Mouse (Mus musculus): ENCODE measurements around the gene Gipr. TPM values are rescaled to one million over a fixed set of nuclear protein-coding genes. Genes with fewer than 3 reads are reported as not detected.

Gipr gene
- total and polyA plus RNA-seq, 2 experiments from 2014 or later: 0.85 to 2.0 TPM

- no peaks in the 10 kb centered on the region for H3K27me3 ChIP-seq (ENCODE audit: insufficient read depth, low read length)
- H3K27ac ChIP-seq: peak overlapping the region; percentile 86
- peak overlapping the region; percentile 64 for H3K4me2 ChIP-seq (ENCODE audit: low read depth, low read length)
- TF ChIP-seq CTCF (IDR thresholded peaks at IDR 0.05; ENCODE audit: low read depth): peak; percentile 30; the same call in 1 of the 2 replicates
- DNase-seq (ENCODE audit: low spot score) (peak; percentile 41), ATAC-seq (no peak)
- WGBS: 28% methylated on average over 4 of the region's 4 CpGs
- H3K4me3 ChIP-seq (ENCODE audit: low read length): peak overlapping the region; percentile 40
- no peaks in the 10 kb centered on the region; the same call in 1 of the 2 replicates for H3K4me1 ChIP-seq (ENCODE audit: insufficient read depth, low read length)
- H3K36me3 ChIP-seq (ENCODE audit: insufficient read depth, low read length): no peaks in the 10 kb centered on the region
- peak overlapping the region; percentile 44 for H3K9ac ChIP-seq (replicated peaks; ENCODE audit: low read length)
- no peaks in the 10 kb centered on the region for H3K9me3 ChIP-seq (ENCODE audit: low read length)
These were observed 35.3 kb downstream of the Gipr start for GRCm38 (mm10) chr7:19130657-19131056.

- no peak for TF ChIP-seq CTCF (IDR thresholded peaks at IDR 0.05; ENCODE audit: low read depth)
- DNase-seq (ENCODE audit: low spot score): no peak
- Histone ChIP-seq H3K4me2 (ENCODE audit: low read depth, low read length) (no peak overlapping the region), H3K27me3 (ENCODE audit: insufficient read depth, low read length) (no peaks in the 10 kb centered on the region), H3K4me1 (ENCODE audit: insufficient read depth, low read length) (no peaks in the 10 kb centered on the region; the same call in 1 of the 2 replicates), H3K36me3 (ENCODE audit: insufficient read depth, low read length) (no peaks in the 10 kb centered on the region), H3K27ac (no peak overlapping the region), H3K9ac (replicated peaks; ENCODE audit: low read length) (no peak overlapping the region), H3K4me3 (ENCODE audit: low read length) (no peak overlapping the region), H3K9me3 (ENCODE audit: low read length) (no peaks in the 10 kb centered on the region)
- 93% methylated on average over 5 of the region's 5 CpGs for WGBS
- no peak for ATAC-seq
These were observed 36.5 kb downstream of the Gipr start for GRCm38 (mm10) chr7:19129396-19129795.

- Histone ChIP-seq H3K4me3 (ENCODE audit: low read length) (no peak overlapping the region), H3K9ac (replicated peaks; ENCODE audit: low read length) (no peak overlapping the region), H3K27me3 (ENCODE audit: insufficient read depth, low read length) (no peaks in the 10 kb centered on the region), H3K4me1 (ENCODE audit: insufficient read depth, low read length) (no peaks in the 10 kb centered on the region; the same call in 1 of the 2 replicates), H3K36me3 (ENCODE audit: insufficient read depth, low read length) (no peaks in the 10 kb centered on the region), H3K27ac (no peak overlapping the region), H3K9me3 (ENCODE audit: low read length) (no peaks in the 10 kb centered on the region), H3K4me2 (ENCODE audit: low read depth, low read length) (no peak overlapping the region)
- WGBS: 83% methylated on average over 5 of the region's 5 CpGs
- no peak for TF ChIP-seq CTCF (IDR thresholded peaks at IDR 0.05; ENCODE audit: low read depth)
- DNase-seq (ENCODE audit: low spot score) (no peak), ATAC-seq (no peak)
These were observed 38.2 kb downstream of the Gipr start for GRCm38 (mm10) chr7:19127744-19128143.

- Histone ChIP-seq H3K27me3 (ENCODE audit: insufficient read depth, low read length) (no peaks in the 10 kb centered on the region), H3K9ac (replicated peaks; ENCODE audit: low read length) (no peak overlapping the region), H3K4me3 (ENCODE audit: low read length) (no peak overlapping the region), H3K4me2 (ENCODE audit: low read depth, low read length) (no peak overlapping the region), H3K9me3 (ENCODE audit: low read length) (no peaks in the 10 kb centered on the region), H3K4me1 (ENCODE audit: insufficient read depth, low read length) (peaks cover 9% of the 10 kb centered on the region), H3K27ac (no peak overlapping the region), H3K36me3 (ENCODE audit: insufficient read depth, low read length) (no peaks in the 10 kb centered on the region)
- 87% methylated on average over 6 of the region's 6 CpGs for WGBS
- ATAC-seq: no peak
- TF ChIP-seq CTCF (IDR thresholded peaks at IDR 0.05; ENCODE audit: low read depth): no peak
- DNase-seq (ENCODE audit: low spot score): no peak
These were observed 41.2 kb downstream of the Gipr start for GRCm38 (mm10) chr7:19124713-19125112.

- Histone ChIP-seq H3K4me1 (ENCODE audit: insufficient read depth, low read length) (peaks cover 16% of the 10 kb centered on the region), H3K9ac (replicated peaks; ENCODE audit: low read length) (no peak overlapping the region), H3K4me2 (ENCODE audit: low read depth, low read length) (no peak overlapping the region), H3K27me3 (ENCODE audit: insufficient read depth, low read length) (no peaks in the 10 kb centered on the region), H3K36me3 (ENCODE audit: insufficient read depth, low read length) (no peaks in the 10 kb centered on the region), H3K27ac (no peak overlapping the region), H3K9me3 (ENCODE audit: low read length) (no peaks in the 10 kb centered on the region), H3K4me3 (ENCODE audit: low read length) (no peak overlapping the region)
- TF ChIP-seq CTCF (IDR thresholded peaks at IDR 0.05; ENCODE audit: low read depth): no peak
- no peak for DNase-seq (ENCODE audit: low spot score)
- ATAC-seq: no peak
- WGBS: 82% methylated on average over 4 of the region's 4 CpGs
These were observed 44.2 kb downstream of the Gipr start for GRCm38 (mm10) chr7:19121686-19122085.

- peak within 1 kb of the TSS; percentile 62 for H3K27ac ChIP-seq
- no peaks in the 10 kb centered on the region for H3K9me3 ChIP-seq (ENCODE audit: low read length)
- H3K4me2 ChIP-seq (ENCODE audit: low read depth, low read length): peak within 1 kb of the TSS; percentile 76
- H3K9ac ChIP-seq (replicated peaks; ENCODE audit: low read length): peak within 1 kb of the TSS; percentile 82
- TF ChIP-seq CTCF (IDR thresholded peaks at IDR 0.05; ENCODE audit: low read depth): no peak; the same call in 1 of the 2 replicates
- no peaks in the 10 kb centered on the region for H3K27me3 ChIP-seq (ENCODE audit: insufficient read depth, low read length)
- H3K4me1 ChIP-seq (ENCODE audit: insufficient read depth, low read length): peaks cover 16% of the 10 kb centered on the region
- H3K36me3 ChIP-seq (ENCODE audit: insufficient read depth, low read length): no peaks in the 10 kb centered on the region
- ATAC-seq (peak; percentile 94), DNase-seq (ENCODE audit: low spot score) (peak; percentile 99)
- WGBS: 3% methylated on average over 34 of the region's 34 CpGs
- peak within 1 kb of the TSS; percentile 74 for H3K4me3 ChIP-seq (ENCODE audit: low read length)
These were observed 46.1 kb downstream of the Gipr start, which contains the start of gene Fbxo46 for GRCm38 (mm10) chr7:19119631-19120429. Fbxo46 (plus strand) TSS chr7:19119859.

GRCm38 (mm10) chr7:19119083-19119482 lies 46.8 kb downstream of the Gipr start:
- no peaks in the 10 kb centered on the region for H3K9me3 ChIP-seq (ENCODE audit: low read length)
- H3K36me3 ChIP-seq (ENCODE audit: insufficient read depth, low read length): no peaks in the 10 kb centered on the region
- H3K4me3 ChIP-seq (ENCODE audit: low read length): no peak overlapping the region
- peaks cover 16% of the 10 kb centered on the region for H3K4me1 ChIP-seq (ENCODE audit: insufficient read depth, low read length)
- no peak for DNase-seq (ENCODE audit: low spot score)
- TF ChIP-seq CTCF (IDR thresholded peaks at IDR 0.05; ENCODE audit: low read depth): no peak
- no peak overlapping the region for H3K9ac ChIP-seq (replicated peaks; ENCODE audit: low read length)
- H3K4me2 ChIP-seq (ENCODE audit: low read depth, low read length): no peak overlapping the region
- H3K27ac ChIP-seq: 0 out of 2 replicates have a peak overlapping the region, but pooled peaks have one; percentile 62
- no peak for ATAC-seq
- WGBS: 92% methylated on average over 8 of the region's 8 CpGs
- no peaks in the 10 kb centered on the region for H3K27me3 ChIP-seq (ENCODE audit: insufficient read depth, low read length)
